ENCODE assay signal across 9 mouse cellular contexts in genomic region chr2:181521491-181521890, GRCm38 (mm10). TPM values are rescaled to one million over a fixed set of nuclear protein-coding genes. Genes with fewer than 3 reads are reported as not detected.
DNase-seq lines count a peak whose midpoint lies in the region; ATAC-seq and TF ChIP-seq lines count a peak whose summit lies in the region.
"Had no signal": no experiment of that assay in that cellular context is flagged by ENCODE, and none has a peak within 500 bp of the region (broad histone marks: within the 10 kb centered on the region; RNA-seq: fewer than 3 reads in every experiment).

No protein-coding gene starts in this region.

- H3K36me3 ChIP-seq in embryonic facial prominence, embryonic 13.5 days: peaks cover 18% of the 10 kb centered on the region
- H3K36me3 ChIP-seq in intestine, embryonic 15.5 days: peaks cover 4% of the 10 kb centered on the region
- 0 out of 2 replicates have a peak, but pooled peaks cover 9% of the 10 kb centered on the region for H3K36me3 ChIP-seq in midbrain, postnatal 0 days (ENCODE audit: insufficient read depth, low read length)

- H3K4me3 ChIP-seq in left cerebral cortex, adult 2 months: peak overlapping the region; percentile 90
- peak overlapping the region; percentile 96 for H3K4me3 ChIP-seq in embryonic facial prominence, embryonic 13.5 days
- H3K4me3 ChIP-seq in intestine, embryonic 15.5 days (replicated peaks): peak overlapping the region; percentile 94
- peak overlapping the region; percentile 90 for H3K4me3 ChIP-seq in midbrain, postnatal 0 days (ENCODE audit: low read depth, low read length)

- no peak overlapping the region for H3K27ac ChIP-seq in left cerebral cortex, adult 2 months
- H3K27ac ChIP-seq in embryonic facial prominence, embryonic 13.5 days: no peak overlapping the region
- H3K27ac ChIP-seq in intestine, embryonic 15.5 days: no peak overlapping the region
- H3K27ac ChIP-seq in midbrain, postnatal 0 days (ENCODE audit: low read depth, low read length): no peak overlapping the region

- ATAC-seq in embryonic facial prominence, embryonic 13.5 days (ENCODE audit: insufficient number of reproducible peaks, insufficient read depth, low FRiP score, low TSS enrichment, low read depth): no peak
- ATAC-seq in intestine, embryonic 15.5 days: no peak
- ATAC-seq in midbrain, postnatal 0 days (ENCODE audit: low FRiP score): no peak

- H3K4me1 ChIP-seq in embryonic facial prominence, embryonic 13.5 days: peaks cover 29% of the 10 kb centered on the region
- peaks cover 12% of the 10 kb centered on the region for H3K4me1 ChIP-seq in intestine, embryonic 15.5 days (replicated peaks)
- peaks cover 7% of the 10 kb centered on the region; the same call in 1 of the 2 replicates for H3K4me1 ChIP-seq in midbrain, postnatal 0 days (ENCODE audit: insufficient read depth, low read length)

- intact Hi-C loops in left cerebral cortex, adult 2 months (cut with DNase I): loop anchor here (2.0 kb wide), 2 partner anchors 63 to 71 kb away; partner anchors contain the start of genes Zbtb46 and Zfp512b
- intact Hi-C loops in left cerebral cortex, postnatal 14 days (cut with DNase I): loop anchor here (5.0 kb wide), 1 partner anchor 61 kb away; the partner anchor contains the start of gene Uckl1

- no peak for DNase-seq in left cerebral cortex, adult 2 months (ENCODE audit: extremely low spot score in 1 of 2, low spot score in 2 of 2)
- DNase-seq in left cerebral cortex, postnatal 14 days (ENCODE audit: low spot score in 2 of 2): no peak
- DNase-seq in midbrain, postnatal 0 days (ENCODE audit: low spot score): no peak
- no peak for DNase-seq in layer of hippocampus, postnatal 36 days
- DNase-seq in B cell, adult 2 months: no peak
- DNase-seq in urinary bladder, postnatal 4 days (ENCODE audit: low spot score in 2 of 2): no peak
- DNase-seq: adrenal gland, adult 8-10 months had no signal

- 53% methylated on average over 10 of the region's 10 CpGs for WGBS in embryonic facial prominence, embryonic 13.5 days
- 39% methylated on average over 10 of the region's 10 CpGs for WGBS in intestine, embryonic 15.5 days
- 61% methylated on average over 10 of the region's 10 CpGs for WGBS in midbrain, postnatal 0 days

- H3K9me3 ChIP-seq in embryonic facial prominence, embryonic 13.5 days: no peaks in the 10 kb centered on the region
- no peaks in the 10 kb centered on the region for H3K9me3 ChIP-seq in intestine, embryonic 15.5 days
- no peaks in the 10 kb centered on the region for H3K9me3 ChIP-seq in midbrain, postnatal 0 days (ENCODE audit: low read length)

- H3K4me2 ChIP-seq in embryonic facial prominence, embryonic 13.5 days: peak overlapping the region; percentile 68
- peak overlapping the region; percentile 59 for H3K4me2 ChIP-seq in intestine, embryonic 15.5 days (replicated peaks)
- H3K4me2 ChIP-seq in midbrain, postnatal 0 days (ENCODE audit: low read depth, low read length, poor library complexity, severe bottlenecking): peak overlapping the region; percentile 63

- no peak for TF ChIP-seq CTCF in left cerebral cortex, adult 2 months (IDR thresholded peaks at IDR 0.05)
- TF ChIP-seq CTCF in midbrain, postnatal 0 days (IDR thresholded peaks at IDR 0.05): no peak

- no peaks in the 10 kb centered on the region for H3K27me3 ChIP-seq in embryonic facial prominence, embryonic 13.5 days
- H3K27me3 ChIP-seq in intestine, embryonic 15.5 days (replicated peaks): no peaks in the 10 kb centered on the region
- no peaks in the 10 kb centered on the region for H3K27me3 ChIP-seq in midbrain, postnatal 0 days (ENCODE audit: insufficient read depth, low read length)

- peak overlapping the region; percentile 95 for H3K9ac ChIP-seq in embryonic facial prominence, embryonic 13.5 days
- peak overlapping the region; percentile 95; the same call in 1 of the 2 replicates for H3K9ac ChIP-seq in intestine, embryonic 15.5 days
- H3K9ac ChIP-seq in midbrain, postnatal 0 days (replicated peaks; ENCODE audit: low read length, poor library complexity, severe bottlenecking): peak overlapping the region; percentile 95

RNA-seq across cellular contexts. Expression of gene Dnajc5, which starts 1.2 kb away (rescaled TPM):
- total RNA-seq in left cerebral cortex, adult 2 months (2021): 100 to 1,000 TPM; 288 to 300 TPM
- total RNA-seq in left cerebral cortex, postnatal 14 days (2021): 100 to 1,000 TPM; 300 to 308 TPM
- polyA plus RNA-seq in embryonic facial prominence, embryonic 13.5 days (2015; fragmentation: Nextera tagmentation; extraction: Ambion mirVana): 97.2 and 101 TPM in 2 replicates
- polyA plus RNA-seq in intestine, embryonic 15.5 days (2015; fragmentation: Nextera tagmentation; extraction: Ambion mirVana): 74.5 and 76.4 TPM in 2 replicates
- total RNA-seq in midbrain, postnatal 0 days (2014; rRNA removed): 416 and 487 TPM in 2 replicates
- polyA plus RNA-seq in midbrain, postnatal 0 days (2015; fragmentation: Nextera tagmentation; extraction: Ambion mirVana): 303 and 316 TPM in 2 replicates
- total RNA-seq in layer of hippocampus, postnatal 36 days (2021): 100 to 1,000 TPM; 252 to 275 TPM

RNA-seq across cellular contexts. Expression of gene Tpd52l2, which starts 24.5 kb away (rescaled TPM):
- total RNA-seq in left cerebral cortex, adult 2 months (2021): 10 to 100 TPM; 73.2 to 76.3 TPM
- 10 to 100 TPM; 69.5 to 74.8 TPM for total RNA-seq in left cerebral cortex, postnatal 14 days (2021)
- 156 and 168 TPM in 2 replicates for polyA plus RNA-seq in embryonic facial prominence, embryonic 13.5 days (2015; fragmentation: Nextera tagmentation; extraction: Ambion mirVana)
- 133 and 140 TPM in 2 replicates for polyA plus RNA-seq in intestine, embryonic 15.5 days (2015; fragmentation: Nextera tagmentation; extraction: Ambion mirVana)
- total RNA-seq in midbrain, postnatal 0 days (2014; rRNA removed): 69.5 and 85.6 TPM in 2 replicates
- polyA plus RNA-seq in midbrain, postnatal 0 days (2015; fragmentation: Nextera tagmentation; extraction: Ambion mirVana): 112 and 116 TPM in 2 replicates
- 10 to 100 TPM; 77.7 to 87.1 TPM for total RNA-seq in layer of hippocampus, postnatal 36 days (2021)

RNA-seq across cellular contexts. Expression of gene Abhd16b, which starts 28.5 kb away (rescaled TPM):
- total RNA-seq in left cerebral cortex, adult 2 months (2021): not detected
- total RNA-seq in left cerebral cortex, postnatal 14 days (2021): not detected
- 0.11 and 0.14 TPM in 2 replicates for polyA plus RNA-seq in embryonic facial prominence, embryonic 13.5 days (2015; fragmentation: Nextera tagmentation; extraction: Ambion mirVana)
- 0.18 and 0.30 TPM in 2 replicates for polyA plus RNA-seq in intestine, embryonic 15.5 days (2015; fragmentation: Nextera tagmentation; extraction: Ambion mirVana)
- total RNA-seq in midbrain, postnatal 0 days (2014; rRNA removed): not detected in 2 replicates
- polyA plus RNA-seq in midbrain, postnatal 0 days (2015; fragmentation: Nextera tagmentation; extraction: Ambion mirVana): not detected in 2 replicates
- not detected for total RNA-seq in layer of hippocampus, postnatal 36 days (2021)
- total RNA-seq: adrenal gland, adult 8-10 months had no signal
